Mouse (Mus musculus): ENCODE data around the gene Homer3. TPM values are rescaled to one million over a fixed set of nuclear protein-coding genes. Genes with fewer than 3 reads are reported as not detected.

Gene Homer3
- total RNA-seq, 2 experiments from 2014 or later: 44.8 to 50.6 TPM

DNA sequence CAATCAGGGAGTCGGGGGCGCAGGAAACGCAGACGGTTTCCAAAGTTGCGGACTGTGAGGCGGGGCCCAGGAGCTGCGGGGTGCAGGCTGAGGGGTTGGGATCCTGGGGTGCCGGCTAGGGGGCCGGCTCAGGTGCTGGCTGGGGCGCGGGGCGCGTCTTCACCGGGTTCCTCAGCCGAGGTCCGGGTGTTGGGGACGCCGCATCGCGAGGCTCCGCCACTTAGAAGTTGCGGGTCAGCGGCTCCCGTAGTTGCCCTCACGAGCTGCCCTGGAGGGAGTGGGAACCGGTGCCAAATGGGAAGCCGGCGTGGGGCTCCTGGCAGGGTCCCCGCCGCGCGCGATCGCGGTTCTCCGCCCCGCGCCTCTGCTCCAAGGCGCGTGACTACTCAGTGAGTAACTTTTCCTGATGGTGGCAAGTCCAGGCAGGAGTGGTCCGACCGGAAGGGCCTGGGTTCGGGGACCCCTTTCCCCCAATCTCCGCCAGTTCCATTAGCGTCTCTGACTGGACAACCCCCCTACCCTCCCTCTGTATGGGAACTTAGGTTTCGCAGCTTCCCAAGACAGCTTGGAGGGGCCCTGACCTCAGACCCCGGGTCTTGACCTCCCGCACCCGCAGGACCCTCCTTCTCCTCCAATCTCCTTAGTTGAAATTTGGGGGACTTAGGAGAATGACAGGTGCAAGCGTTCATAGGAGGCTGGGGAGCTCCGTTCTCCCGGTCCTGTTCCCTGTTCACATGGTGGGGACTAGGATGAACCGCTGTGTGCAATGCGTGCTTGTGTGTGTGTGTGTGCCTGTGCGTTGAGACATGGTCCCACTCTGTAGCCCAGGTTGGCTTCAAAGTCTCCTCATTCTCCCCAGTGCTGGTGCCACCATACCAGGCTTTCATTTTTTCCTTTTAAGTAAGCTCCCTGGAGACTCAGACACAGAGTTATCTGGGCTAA, 780 bp downstream of the Homer3 start:
- DNase-seq (ENCODE audit: low spot score in 2 of 2): no peak

DNA sequence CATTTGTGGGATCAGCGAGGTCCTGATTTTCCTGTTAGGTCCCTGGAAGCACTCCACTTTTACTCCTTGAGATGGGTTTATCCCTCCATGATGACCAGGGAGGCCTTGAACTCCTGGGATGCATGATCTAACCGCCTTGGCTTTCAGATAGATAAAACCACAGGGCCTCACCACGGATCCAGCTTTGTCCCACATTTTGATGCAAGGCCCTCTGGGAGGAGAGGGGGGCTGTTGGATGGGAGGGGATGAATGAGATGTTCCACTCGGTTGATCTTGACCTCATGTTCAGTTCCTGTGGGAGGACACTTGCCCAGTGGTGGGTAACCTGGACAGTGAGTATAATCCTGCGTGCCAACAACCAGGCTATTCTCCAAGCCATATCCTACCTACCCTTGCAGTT, 1.8 kb downstream of the Homer3 start:
- no peak for DNase-seq (ENCODE audit: low spot score in 2 of 2)

DNA sequence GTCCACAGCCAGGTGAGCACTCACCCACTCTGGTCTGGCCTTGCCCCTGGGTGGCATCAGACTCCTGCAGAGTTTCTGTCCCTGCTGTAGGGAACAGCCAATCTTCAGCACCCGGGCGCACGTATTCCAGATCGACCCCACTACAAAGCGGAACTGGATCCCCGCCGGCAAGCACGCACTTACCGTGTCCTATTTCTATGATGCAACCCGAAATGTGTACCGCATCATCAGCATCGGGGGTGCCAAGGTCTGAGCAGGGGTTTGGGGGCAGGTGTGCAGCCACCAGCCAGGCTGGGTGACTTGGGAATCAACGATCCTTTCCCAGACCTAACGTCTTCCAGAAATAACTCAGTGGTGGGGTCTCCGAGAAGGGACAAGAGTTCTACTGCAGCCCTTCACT, 2.7 kb downstream of the Homer3 start:
- DNase-seq (ENCODE audit: low spot score in 2 of 2): no peak

DNA sequence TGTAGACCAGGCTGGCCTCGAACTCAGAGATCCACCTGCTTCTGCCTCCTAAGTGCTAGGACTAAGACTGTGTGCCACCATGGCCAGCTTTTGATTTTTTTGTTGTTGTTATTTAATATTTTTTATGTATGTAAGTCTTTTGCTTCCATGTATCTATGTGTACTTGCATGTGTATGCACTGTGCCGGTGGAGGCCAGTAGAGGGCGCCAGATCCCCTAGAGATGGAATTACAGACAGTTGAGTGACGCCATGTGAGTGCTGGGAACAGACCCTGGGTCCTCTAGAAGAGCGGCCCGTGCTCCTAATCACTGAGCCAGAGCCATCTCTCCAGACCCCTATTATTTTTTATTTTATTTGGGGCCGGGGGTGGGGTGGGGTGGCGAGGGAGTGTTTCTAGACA, 4.1 kb downstream of the Homer3 start:
- no peak for DNase-seq (ENCODE audit: low spot score in 2 of 2)

DNA sequence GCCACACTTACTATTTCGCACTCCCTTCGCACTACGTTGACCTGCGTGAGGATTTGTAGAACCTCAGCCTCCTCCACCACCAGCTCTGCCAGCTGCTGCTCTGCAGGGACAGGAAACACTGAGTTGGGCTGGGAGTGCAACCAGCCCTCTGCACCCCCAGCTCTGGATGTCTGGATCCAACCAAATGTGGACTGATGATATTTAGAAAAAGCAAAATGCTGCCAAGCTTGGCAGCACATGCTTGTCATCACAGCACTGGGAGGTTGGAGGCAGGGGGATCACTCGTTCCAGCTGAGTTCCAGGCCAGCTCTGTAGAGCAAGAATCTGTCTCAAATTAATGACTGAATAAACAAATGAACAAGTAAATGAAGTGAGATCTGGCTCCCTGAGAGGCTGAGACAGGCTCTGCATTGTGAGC, 11.4 kb downstream of the Homer3 start:
- DNase-seq (ENCODE audit: low spot score in 2 of 2): no peak

DNA sequence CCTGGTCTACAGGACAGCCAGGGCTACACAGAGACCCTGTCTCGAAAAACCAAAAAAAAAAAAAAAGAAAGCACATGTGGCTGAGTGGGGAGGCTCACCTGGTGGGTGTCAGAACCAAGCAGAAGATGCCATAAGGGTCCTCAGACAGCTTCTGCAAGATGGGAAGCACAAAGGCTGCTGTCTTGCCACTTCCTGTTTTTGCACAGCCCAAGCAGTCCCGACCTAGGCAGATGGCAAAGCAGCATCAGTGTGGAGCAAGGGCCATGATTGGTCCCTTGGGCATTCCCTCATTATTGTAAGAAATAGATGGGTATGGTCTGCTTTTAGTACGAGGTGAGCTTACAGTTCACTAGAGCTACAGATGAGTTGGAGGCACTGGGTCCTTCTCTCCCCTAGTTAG, 18.3 kb downstream of the Homer3 start:
- DNase-seq (ENCODE audit: low spot score in 2 of 2): no peak

DNA sequence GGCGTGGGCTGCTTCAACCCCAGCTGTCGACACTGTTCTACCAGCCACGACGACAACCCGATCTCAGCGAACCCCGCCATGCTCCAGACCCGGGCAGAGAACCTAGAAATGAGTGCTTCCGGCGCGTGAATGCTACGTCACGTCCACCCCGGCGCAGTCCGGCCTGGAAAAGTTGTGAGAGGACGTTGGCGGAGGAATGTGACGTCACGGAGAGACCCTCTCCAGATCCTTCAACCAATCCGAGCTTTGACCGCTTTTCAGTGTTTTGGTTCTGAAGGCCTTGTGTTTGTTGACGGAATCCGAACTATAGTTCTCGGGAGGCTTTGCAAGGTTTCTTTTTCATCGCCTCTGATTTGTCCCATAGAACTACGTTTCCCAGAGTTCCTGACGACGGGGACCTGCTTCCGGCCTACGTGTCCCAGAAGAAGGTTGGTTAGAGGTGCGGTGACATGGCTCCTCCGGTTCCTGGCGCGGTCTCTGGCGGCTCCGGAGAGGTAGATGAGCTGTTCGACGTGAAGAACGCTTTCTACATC, 19.8 kb downstream of the Homer3 start, which contains the start of the genes Ddx49 and Cope:
Ddx49 (minus strand) TSS at position 132 of the 533 bp plus-strand sequence.
Cope (plus strand) TSS at position 161 of the 533 bp plus-strand sequence.
- DNase-seq (ENCODE audit: low spot score in 2 of 2): peak; percentile 74 to 89

DNA sequence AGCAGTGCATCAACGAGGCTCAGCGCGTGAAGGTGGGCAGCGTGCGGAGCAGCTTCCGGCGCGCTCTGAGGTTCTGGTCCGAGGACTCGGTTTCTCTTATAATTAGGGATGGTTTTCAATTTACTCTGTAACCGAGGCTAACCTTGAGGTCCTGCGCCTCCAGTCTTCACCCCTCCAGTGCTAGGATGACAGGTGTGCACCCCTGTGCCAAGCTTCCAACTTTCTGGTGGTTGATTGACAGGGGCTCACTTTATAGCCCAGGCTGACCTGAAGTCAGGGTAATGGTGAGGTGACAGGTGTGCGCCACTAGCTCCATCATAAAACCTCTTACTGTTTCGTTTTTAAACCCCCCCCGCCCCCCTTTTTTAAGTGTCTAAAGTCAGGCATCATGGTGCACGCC, 20.3 kb downstream of the Homer3 start:
- DNase-seq (ENCODE audit: low spot score in 2 of 2): no peak

DNA sequence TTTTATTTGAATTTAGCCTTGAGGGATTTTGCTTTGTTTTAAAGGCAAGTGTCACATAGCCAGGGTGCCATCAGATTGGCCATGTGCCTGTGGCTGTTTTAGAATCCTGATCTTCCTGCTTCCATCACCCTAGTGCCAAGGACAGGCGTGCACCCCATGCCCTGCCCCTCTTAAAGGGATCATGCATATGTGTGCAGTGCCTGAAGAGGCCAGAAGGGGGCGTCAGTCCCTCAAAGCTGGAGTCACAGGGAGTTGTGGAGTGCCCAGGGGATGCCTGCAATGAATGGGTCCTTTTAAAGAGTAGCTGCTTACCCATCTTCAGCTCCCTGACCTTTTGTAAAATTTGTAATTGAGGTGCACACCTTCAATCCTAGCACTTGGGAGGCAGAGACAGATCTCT, 26.7 kb downstream of the Homer3 start:
- DNase-seq (ENCODE audit: low spot score in 2 of 2): no peak

DNA sequence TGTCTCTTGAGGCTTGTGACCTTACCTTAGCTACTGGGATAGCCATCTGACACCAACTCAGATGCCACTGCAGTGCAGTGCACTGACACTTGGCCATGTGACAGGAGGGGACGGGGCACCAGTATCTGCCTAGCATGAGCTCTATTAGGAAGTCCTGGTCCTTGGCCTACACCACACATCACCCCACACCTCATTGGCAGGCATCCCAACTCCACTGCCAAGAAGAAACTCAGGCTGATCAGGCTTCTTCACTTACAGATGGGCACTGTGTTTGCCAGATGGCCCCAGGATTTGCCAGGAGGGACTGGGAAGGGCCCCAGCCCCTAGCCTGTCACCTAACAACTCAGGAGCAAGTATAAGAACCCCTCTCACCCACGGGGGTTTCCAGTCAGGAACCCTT, 30.8 kb downstream of the Homer3 start:
- DNase-seq (ENCODE audit: low spot score in 2 of 2): no peak

DNA sequence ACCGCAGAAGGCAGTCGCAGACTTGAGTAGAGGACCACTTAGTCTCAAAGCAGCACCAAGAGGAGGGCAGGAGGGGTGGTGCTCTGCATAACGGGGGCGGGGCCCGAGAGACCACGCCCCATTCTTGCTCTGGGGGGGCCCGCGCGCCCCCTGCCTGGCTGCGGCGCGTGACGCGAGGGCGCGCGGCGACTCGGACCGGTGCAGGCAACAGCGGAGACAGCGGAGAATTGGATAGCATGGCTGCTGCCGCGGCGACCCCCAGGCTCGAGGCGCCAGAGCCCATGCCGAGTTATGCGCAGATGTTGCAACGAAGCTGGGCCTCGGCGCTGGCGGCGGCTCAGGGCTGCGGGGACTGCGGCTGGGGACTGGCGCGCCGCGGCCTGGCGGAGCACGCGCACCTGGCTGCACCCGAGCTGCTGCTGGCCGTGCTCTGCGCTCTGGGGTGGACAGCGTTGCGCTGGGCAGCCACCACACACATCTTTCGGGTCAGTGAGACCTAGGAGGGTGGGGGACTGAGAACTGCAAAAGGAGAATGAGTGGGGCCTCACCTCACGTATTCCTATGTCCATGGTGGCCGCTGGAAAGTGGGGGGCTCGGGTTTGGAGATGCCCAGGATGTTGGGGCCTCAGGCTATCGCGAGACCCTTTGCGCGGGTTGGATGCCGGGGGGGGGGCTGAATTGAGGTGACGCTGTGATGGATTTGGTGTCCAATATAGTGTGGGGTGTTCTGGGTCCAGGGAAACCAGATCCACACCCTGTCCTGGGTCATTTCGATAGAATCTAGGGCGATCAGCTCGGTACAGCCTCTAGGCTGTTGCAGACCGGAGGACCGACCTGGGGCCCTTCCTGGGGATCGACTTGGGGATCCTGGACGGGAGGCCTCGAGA, 33.2 kb downstream of the Homer3 start, which contains the start of gene Cers1:
Cers1 (plus strand) TSS at position 152 of the 887 bp plus-strand sequence.
- peak in 1 of 2 experiments; percentile 44 for DNase-seq (ENCODE audit: low spot score in 2 of 2)

DNA sequence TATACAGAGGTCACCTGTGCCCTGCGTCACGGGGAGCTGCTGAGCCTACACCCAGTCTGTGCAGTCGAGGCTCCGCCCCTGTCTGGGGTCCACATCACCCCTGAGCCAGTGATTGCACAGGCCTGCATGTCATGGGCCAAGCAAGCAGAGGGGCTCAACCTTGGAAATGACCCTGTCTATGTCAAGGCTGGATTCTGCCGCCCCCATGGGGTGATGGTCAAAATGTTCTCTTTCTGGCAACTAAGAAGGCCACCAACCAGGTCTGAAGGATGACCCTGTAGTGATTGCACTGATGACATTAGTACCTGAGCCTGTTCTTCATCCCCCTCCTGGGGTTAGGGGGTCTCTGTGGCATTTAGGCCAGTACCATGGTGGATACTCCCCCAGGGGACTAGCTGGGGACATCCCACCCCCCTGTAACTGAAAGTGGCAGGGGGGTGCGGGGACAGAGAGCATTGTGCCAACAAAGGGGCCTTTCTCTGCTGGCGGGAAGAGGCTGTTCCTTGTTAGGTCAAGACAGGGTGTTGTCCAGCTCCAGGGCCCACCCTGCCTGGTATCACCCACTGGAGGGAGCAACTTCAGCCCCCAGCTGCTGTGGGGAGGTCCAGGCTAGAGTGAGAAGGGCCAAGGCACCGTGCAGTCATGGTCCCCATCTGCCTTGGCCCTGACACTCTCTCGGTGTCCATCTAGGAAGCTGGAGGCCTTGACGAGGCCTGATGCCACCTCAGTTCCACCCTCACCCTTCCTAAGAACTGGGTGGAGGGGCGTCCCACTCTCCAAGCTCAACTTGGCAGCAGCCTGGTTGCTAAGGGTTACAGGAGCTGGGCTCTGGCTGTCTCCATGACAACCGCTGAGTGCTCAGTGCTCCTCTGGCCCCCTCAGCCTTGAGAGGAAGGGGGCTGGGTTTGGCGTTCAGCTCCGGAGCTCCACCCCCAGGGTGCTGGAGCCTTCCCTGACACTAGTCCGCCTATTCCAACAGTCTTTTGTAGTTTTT, 34.2 kb downstream of the Homer3 start:
- no peak for DNase-seq (ENCODE audit: low spot score in 2 of 2)

DNA sequence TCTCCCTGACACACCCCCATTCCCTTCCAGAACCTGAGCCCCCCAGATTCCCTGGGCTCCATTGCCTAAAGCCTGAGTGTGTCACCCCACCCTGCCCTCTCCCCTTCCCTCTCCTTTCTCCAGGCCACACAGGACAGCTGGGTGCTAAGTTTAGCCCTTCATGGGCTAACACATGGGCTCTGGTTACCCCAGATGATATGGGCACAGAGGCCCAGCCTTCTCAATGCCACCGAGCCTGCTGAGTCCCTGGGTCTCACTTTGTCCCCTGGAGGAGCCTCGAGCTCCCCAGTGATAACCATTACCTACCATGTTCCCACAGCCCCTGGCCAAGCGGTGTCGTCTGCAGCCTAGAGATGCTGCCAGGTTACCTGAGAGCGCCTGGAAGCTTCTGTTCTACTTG, 35.2 kb downstream of the Homer3 start:
- no peak for DNase-seq (ENCODE audit: low spot score in 2 of 2)

DNA sequence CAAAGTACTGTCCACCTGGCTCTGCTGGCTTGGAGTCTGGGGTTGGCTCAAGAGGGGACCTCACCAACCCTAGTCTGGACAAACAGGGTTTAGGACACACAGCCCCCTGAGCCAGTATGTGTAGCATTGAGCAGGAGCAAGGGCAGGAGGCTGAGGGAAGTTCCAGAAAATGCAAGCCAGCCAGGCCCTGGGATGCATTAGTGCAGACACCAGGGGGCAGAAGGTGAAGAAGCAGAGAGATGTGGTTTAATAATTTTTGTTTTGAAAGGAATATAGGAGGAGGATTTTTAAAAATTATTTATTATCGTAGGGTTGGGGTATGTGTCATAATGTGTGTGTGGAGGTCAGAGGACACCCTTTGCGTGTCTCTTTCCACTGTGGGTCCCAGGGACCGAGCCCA, 41.1 kb downstream of the Homer3 start:
- DNase-seq (ENCODE audit: low spot score in 2 of 2): no peak

DNA sequence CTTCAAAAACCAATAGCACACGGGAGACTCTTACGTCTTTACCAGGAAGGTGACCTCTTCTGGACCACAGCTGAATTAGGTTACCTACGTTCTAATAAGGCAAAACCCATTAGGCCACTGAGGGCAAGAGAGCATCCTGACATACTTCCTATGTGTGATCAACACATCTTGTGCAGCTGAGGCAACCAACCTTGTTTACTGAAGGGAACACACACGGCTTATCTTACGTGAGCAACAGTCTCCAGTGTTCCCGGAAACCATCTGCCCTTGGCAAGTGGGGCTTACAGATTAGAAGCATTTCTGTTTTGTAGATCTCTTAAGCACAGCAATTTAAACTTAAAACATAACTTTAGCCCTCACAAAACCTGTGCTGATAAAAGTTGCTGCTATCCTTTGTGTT, 44.9 kb downstream of the Homer3 start:
- no peak for DNase-seq (ENCODE audit: low spot score in 2 of 2)

DNA sequence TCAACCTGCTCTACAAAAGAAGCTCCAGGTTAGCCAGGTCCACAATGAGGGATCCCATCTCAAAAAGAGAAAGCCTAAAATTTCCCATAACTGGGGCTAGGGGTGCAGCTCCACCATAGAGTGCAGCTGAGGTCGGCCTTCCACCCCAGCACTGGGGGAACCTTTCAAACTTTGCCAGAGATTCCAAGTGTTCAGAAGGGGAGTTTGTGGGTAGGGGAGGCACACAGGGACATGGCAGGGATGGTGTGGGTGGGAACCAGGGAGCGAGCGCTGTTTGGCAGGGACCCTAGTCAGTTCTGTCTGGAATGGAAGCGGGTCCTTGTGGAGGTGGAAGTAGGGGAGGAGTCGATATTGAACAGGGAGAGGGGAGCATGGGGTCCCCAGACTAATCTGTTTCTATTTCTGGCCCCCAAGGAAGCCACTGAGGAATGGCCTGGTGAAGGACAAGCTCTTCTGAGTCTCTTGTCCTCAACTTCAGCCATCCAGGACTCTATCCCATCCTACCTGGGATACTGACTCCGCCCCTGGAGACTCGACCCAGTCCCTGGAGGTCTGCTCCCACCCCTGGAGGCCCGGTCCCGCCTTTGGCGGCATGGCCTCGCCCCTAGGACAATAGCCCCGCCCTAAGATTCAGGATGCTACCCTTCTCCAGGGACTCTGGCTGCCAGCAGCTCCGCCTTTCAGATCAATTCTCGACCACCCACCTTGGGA, 46.7 kb downstream of the Homer3 start, which contains the start of gene Gdf1:
Gdf1 (plus strand) TSS at position 694 of the 711 bp plus-strand sequence.
- DNase-seq (ENCODE audit: low spot score in 2 of 2): no peak

DNA sequence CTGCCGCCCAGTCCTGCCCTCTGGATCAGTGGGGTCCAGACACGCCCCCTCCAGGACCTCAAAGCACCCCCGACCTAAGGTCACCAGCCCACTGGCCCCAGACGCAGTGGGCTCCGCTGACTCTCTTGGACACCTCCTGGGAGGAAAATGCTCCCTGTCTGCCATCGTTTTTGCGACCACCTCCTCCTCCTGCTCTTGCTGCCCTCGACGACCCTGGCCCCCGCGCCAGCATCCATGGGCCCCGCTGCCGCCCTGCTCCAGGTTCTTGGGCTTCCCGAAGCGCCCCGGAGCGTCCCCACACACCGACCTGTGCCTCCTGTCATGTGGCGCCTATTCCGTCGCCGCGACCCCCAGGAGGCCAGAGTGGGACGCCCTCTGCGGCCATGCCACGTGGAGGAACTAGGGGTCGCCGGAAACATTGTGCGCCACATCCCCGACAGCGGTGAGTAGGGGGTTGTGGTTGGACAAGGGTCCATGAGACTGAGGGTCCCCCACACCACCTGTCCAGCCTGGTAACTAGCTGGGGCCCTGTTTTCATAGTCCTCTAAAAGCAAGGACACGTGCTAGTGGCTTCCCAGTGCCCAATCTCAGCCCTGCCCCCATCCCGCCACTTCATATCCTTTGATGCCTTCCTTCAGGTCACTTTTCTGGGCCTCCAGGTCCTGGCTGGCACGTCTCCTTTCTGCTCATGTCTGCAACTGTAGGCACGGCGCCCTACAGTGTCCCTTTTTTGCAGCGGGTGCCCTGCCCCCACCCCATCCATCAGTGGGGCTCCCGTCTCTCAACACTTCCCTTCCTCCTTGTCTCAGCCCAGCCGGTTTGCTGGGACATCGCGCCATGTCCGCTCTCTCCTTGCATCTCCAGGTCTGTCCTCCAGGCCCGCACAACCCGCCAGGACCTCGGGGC, 47.5 kb downstream of the Homer3 start:
- DNase-seq (ENCODE audit: low spot score in 2 of 2): no peak

DNA sequence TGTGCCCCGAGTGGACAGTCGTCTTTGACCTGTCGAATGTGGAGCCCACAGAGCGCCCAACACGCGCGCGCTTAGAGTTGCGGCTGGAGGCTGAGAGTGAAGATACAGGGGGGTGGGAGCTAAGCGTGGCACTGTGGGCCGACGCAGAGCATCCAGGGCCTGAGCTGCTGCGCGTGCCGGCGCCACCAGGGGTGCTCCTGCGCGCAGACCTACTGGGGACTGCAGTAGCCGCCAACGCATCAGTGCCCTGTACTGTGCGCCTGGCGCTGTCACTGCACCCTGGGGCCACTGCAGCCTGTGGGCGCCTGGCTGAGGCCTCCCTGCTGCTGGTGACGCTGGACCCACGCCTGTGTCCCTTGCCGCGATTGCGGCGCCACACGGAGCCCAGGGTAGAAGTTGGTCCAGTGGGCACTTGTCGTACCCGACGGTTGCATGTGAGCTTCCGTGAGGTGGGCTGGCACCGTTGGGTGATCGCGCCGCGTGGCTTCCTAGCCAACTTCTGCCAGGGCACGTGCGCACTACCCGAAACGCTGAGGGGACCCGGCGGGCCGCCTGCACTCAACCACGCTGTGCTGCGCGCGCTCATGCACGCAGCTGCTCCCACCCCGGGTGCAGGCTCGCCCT, 48.2 kb downstream of the Homer3 start:
- DNase-seq (ENCODE audit: low spot score in 2 of 2): peak in 1 of 2 experiments; percentile 50

Measured in adrenal gland, postnatal 4 days (tissue).